Mouse (Mus musculus): ENCODE measurements at regions not wholly inside any gene's neighbourhood (a gene's known extent, or its start where the extent isn't known, plus 50 kb on each side); places are given as distances from the start of the nearest gene placed in this dataset.
"Not testable (repeated sequence)": the region's sequence is repeated elsewhere in the genome, so short reads cannot be mapped to it uniquely, and the experiment has no call there.

- no peak for DNase-seq (ENCODE audit: low spot score in 2 of 2)
Measured at GRCm38 (mm10) chr10:126379239-126379638, 413.3 kb downstream of the Lrig3 start.

- no peak for DNase-seq (ENCODE audit: low spot score in 2 of 2)
Measured at GRCm38 (mm10) chr10:126373906-126374305, 407.9 kb downstream of the Lrig3 start.

- DNase-seq (ENCODE audit: low spot score in 2 of 2) = no peak
Measured at GRCm38 (mm10) chr10:126371881-126372280, 405.9 kb downstream of the Lrig3 start.

- no peak for DNase-seq (ENCODE audit: low spot score in 2 of 2)
Measured at GRCm38 (mm10) chr10:126349076-126349475, 383.1 kb downstream of the Lrig3 start.

DNA sequence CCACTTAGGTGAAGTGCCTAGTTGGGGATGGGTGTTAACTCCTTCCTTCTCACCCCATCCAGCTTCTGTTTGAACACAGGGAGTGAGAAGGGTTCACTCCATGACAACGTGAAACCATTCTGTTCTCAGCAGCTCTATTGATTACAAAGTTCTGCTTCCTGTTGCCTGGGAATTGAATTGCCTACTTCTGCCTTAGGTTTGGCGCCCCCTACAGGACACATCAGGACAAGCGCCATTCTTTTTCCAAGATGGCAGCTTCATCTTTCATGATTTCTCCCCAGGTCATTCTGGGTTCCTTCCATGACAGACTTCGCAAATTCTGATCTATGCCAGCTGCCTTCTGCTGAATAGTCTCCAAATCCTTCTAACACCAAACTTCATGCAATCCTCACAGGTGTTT lies 371.5 kb downstream of the Lrig3 start:
- no peak for DNase-seq (ENCODE audit: low spot score in 2 of 2)

- no peak for DNase-seq (ENCODE audit: low spot score in 2 of 2)
Measured at GRCm38 (mm10) chr10:126333786-126334185, 367.8 kb downstream of the Lrig3 start.

DNA sequence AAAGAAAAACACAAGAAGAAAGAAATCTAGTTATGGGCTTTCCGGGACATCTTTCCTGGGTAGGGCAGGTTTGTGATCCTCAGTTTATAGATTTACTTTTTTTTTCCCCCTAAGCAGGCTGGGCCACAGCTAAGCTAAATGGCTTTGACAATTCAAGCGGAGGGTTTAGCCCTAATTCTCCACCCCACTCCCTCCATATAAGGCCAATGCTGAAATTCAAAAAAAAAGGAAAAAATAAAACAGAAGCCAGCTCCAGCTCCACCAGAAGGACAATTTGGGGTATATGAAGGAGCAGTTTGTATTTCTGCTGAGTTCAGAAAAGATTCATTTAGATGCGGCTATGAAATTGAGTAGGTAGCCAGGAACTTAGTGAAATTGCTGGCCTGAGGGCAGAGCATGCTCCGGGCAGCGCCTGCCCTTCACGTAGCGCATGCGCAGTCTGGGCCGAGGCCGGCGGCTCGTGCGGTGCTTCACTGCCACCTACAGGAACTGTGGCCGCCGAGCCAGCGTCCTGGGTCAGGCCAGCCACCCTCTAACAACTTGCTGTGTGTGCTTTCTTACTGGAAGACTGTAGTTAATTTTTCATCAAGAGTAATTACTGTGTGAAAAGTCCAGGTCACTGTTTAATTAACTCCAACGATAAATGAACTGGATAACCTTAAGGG lies 364.5 kb downstream of the Lrig3 start:
- peak; percentile 84 to 85 for DNase-seq (ENCODE audit: low spot score in 2 of 2)

GRCm38 (mm10) chr10:126320831-126321230 lies 354.9 kb downstream of the Lrig3 start:
- no peak for DNase-seq (ENCODE audit: low spot score in 2 of 2)

DNA sequence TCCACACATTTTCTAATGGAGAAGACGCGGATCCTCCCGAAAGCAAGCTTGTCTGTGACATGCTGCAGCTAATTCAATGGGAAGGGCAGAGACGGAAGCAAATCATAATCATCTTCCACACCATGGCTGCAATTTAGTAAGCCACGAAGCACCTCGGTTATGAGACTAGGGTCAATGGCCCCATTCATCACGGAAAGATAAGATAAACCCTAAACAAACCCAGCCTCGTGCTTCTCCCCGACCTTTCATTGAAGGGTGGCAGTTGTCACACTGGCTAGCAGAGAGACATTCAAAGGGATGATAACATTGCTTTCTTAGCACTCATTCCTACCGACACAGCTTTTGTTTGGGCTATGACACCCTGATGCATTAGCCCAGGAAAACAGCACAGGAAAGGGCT lies 353.8 kb downstream of the Lrig3 start:
- DNase-seq (ENCODE audit: low spot score in 2 of 2) = no peak

DNA sequence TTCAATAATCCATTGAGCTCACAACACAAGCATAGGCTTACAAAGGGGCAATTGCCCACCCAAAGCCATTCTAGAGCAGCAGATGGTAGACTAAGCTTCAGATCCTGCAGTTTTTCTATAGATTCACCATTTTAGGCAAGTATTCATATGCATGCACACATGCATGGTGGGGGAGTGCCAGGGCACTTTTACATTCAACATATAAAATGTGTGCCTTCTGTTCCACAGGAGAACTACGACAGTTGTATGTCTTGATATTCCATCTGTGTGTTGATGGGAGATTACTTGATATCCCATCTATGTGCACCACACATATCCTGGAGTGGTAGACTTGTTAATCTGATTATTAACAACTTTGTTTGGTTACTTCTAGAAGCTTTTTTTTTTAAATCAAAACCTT lies 334.0 kb downstream of the Lrig3 start:
- DNase-seq (ENCODE audit: low spot score in 2 of 2) = no peak

- no peak for DNase-seq (ENCODE audit: low spot score in 2 of 2)
Measured at GRCm38 (mm10) chr10:126298211-126298610, 332.2 kb downstream of the Lrig3 start.

DNA sequence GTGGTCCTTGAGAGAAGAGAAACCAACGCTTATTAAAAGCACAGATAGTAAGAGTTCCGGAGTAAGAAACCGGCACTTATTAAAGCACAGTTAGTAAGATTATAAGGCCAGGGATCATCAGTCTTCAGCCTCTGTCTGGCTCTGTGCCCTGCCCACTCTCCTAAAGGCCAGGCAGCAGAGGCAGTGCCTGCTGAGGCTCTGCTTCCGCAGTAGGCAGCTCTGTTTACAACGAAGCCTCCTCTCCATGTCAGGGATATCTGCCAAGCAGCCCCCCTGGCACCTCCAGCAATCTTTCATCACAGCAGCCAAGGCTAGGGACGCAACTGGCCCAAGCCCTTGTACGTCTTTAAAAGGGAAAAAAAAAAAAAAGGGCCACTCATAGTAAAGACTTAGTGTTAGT lies 329.9 kb downstream of the Lrig3 start:
- no peak for DNase-seq (ENCODE audit: low spot score in 2 of 2)

- DNase-seq (ENCODE audit: low spot score in 2 of 2) = no peak
Measured at GRCm38 (mm10) chr10:126291765-126292164, 325.8 kb downstream of the Lrig3 start.

- not testable (repeated sequence) for DNase-seq (ENCODE audit: low spot score in 2 of 2)
Measured at GRCm38 (mm10) chr10:126285096-126285495, 319.1 kb downstream of the Lrig3 start.

DNA sequence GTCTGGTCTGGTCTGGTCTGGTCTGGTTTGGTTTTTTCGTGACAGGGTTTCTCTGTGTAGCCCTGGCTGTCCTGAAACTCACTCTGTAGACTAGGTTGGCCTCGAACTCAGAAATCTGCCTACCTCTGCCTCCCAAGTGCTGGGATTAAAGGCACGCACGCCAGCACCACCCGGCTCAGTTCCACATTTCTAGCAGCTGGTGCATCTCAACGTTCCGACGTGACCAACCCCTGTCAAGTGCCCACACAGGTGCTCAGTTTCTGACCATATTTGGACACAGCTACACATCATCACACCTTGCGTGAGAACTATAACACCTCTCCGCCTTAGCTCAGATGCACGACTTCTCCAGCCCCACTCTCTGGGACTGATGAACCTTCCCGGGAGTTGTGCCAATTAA lies 304.4 kb downstream of the Lrig3 start:
- no peak for DNase-seq (ENCODE audit: low spot score in 2 of 2)

- DNase-seq (ENCODE audit: low spot score in 2 of 2) = no peak
Measured at GRCm38 (mm10) chr10:126267321-126267998, 301.5 kb downstream of the Lrig3 start.

- no peak for DNase-seq (ENCODE audit: low spot score in 2 of 2)
Measured at GRCm38 (mm10) chr10:126257171-126257570, 291.2 kb downstream of the Lrig3 start.

DNA sequence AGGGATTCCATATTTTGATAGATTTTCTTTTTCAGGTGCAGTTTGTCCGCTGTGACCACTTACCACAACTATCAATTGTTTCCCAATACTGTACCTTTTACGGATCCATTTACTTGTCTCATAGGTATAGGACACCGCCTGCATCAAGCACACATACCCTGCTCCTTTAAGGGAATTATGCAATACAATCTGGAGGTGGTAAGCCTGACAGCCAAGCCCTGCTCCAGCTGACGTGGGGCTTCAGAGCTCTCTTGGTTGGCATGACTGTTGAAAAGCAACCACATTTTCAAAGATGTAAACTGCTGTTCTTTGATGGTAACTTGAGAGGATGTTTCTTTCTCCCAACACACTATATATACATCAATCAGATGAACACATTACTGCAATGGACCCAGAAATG lies 288.2 kb downstream of the Lrig3 start:
- no peak for DNase-seq (ENCODE audit: low spot score in 2 of 2)

GRCm38 (mm10) chr10:126249176-126249575 lies 283.2 kb downstream of the Lrig3 start:
- DNase-seq (ENCODE audit: low spot score in 2 of 2) = no peak

DNA sequence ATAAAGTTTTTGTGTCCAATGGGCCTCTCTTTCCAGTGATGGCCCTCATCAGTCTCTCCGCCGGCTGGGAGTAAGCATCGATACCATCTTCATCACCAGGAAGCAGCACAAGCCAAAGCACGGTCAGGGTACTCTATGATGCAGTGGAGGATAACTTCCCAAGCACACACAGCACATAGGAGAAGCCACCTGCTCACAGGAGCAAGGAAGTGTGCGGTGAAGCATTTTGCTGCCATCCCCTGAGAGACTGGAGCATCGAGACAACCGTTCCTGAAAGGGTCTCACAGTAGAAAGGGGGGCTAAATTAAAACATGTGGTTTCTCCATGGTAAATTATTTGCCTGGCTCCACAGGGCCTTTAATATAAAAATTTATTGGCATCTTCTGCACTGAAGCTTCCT lies 277.1 kb downstream of the Lrig3 start:
- DNase-seq (ENCODE audit: low spot score in 2 of 2) = no peak

GRCm38 (mm10) chr10:126239536-126239935 lies 273.6 kb downstream of the Lrig3 start:
- DNase-seq (ENCODE audit: low spot score in 2 of 2) = no peak

All from urinary bladder, adult 18-20 months (tissue).